Mouse (Mus musculus) kidney, adult 2 months (tissue): ENCODE measurements at regions not wholly inside any gene's neighbourhood (a gene's known extent, or its start where the extent isn't known, plus 50 kb on each side); places are given as distances from the start of the nearest gene placed in this dataset.

Experiments used
- CTCF ChIP-seq: fragments of 200-500 bp; conservative IDR thresholded peaks from 2 replicates; pipeline ENCODE4 v1.5.1; 2011; ENCODE audit warnings: low read depth, mild to moderate bottlenecking, control low read depth, low read length, moderate library complexity, mixed read lengths; ENCODE audit not compliant: insufficient read depth, insufficient read length
- POLR2A ChIP-seq: fragments of 200-500 bp; IDR thresholded peaks from one replicate; pipeline ENCODE4 v1.6.1; 2011; ENCODE audit warnings: low read depth, low read length, control low read depth

DNA sequence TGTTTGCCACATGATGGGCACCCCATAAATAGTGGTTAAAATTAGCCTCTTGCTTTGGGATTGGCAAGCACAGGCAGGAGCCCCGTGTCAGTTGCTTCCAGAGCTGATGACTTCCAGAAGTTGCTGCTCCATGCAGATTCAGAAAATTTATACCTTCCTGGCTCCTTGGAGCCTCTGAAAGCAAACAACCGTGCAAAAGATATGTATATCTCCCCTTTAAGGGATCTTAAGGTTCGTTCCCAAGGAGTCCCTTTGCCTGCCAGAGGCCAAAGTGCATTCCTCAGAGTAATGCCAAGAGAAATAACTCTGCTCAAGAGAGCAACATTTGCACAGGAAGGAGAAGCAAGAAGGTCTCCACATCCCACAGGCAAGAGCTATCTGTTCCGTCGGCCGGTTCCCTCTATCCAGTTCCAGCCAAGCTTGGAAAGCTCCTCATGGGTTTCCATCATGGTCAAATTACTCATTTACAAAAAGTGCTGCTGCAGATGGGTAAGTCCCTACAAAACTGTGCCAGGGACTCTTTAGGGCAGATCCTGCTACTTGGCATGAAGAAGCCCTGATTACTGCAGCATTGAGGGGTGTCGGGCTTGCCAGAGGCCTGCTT, 608.4 kb upstream of the Cdh5 start:
- TF ChIP-seq CTCF (no peak), POLR2A (no peak)
